ENCODE assay signal across 9 mouse cellular contexts in genomic region chr8:75217969-75218368, GRCm38 (mm10). TPM values are rescaled to one million over a fixed set of nuclear protein-coding genes. Genes with fewer than 3 reads are reported as not detected.
A peak's percentile ranks its signal among the peaks of the same experiment; 100 is the strongest.
DNase-seq lines count a peak whose midpoint lies in the region; ATAC-seq and TF ChIP-seq lines count a peak whose summit lies in the region.
"Had no signal": no experiment of that assay in that cellular context is flagged by ENCODE, and none has a peak within 500 bp of the region (broad histone marks: within the 10 kb centered on the region; RNA-seq: fewer than 3 reads in every experiment).

No protein-coding gene starts in this region.

- TF ChIP-seq POLR2A in thymus, adult 2 months (IDR thresholded peaks at IDR 0.05; ENCODE audit: control insufficient read depth, extremely low read depth, insufficient read depth, low read length, poor library complexity): no peak
- no peak for TF ChIP-seq POLR2A in bone marrow, adult 2 months (IDR thresholded peaks at IDR 0.05; ENCODE audit: borderline replicate concordance, control insufficient read depth, low read depth, low read length)
- TF ChIP-seq POLR2A in olfactory bulb, adult 2 months (IDR thresholded peaks at IDR 0.05; ENCODE audit: insufficient read depth, low read depth, low read length): no peak

- no peaks in the 10 kb centered on the region for H3K9me3 ChIP-seq in embryonic facial prominence, embryonic 10.5 days
- no peaks in the 10 kb centered on the region for H3K9me3 ChIP-seq in intestine, embryonic 14.5 days (ENCODE audit: control insufficient read depth, low read length)
- H3K9me3 ChIP-seq: neural tube, embryonic 13.5 days had no signal

- peak; percentile 75; the same call in 1 of the 2 replicates for TF ChIP-seq CTCF in thymus, adult 2 months (IDR thresholded peaks at IDR 0.05; ENCODE audit: borderline replicate concordance, control insufficient read depth, extremely low read depth, insufficient read depth, low read length, poor library complexity)
- TF ChIP-seq CTCF in bone marrow, adult 2 months (IDR thresholded peaks at IDR 0.05; ENCODE audit: control insufficient read depth, insufficient read depth, low read length): peak; percentile 63
- TF ChIP-seq CTCF in olfactory bulb, adult 2 months (IDR thresholded peaks at IDR 0.05; ENCODE audit: insufficient read depth, low read depth, low read length): peak; percentile 64

- peaks cover 9% of the 10 kb centered on the region for H3K4me1 ChIP-seq in thymus, adult 2 months (replicated peaks; ENCODE audit: control insufficient read depth, insufficient read depth, low read length)
- H3K4me1 ChIP-seq in bone marrow, adult 2 months (ENCODE audit: control insufficient read depth, insufficient read depth, low read length): no peaks in the 10 kb centered on the region
- peaks cover 17% of the 10 kb centered on the region for H3K4me1 ChIP-seq in embryonic facial prominence, embryonic 10.5 days
- no peaks in the 10 kb centered on the region for H3K4me1 ChIP-seq in intestine, embryonic 14.5 days (replicated peaks; ENCODE audit: control insufficient read depth, insufficient read depth, low read length)
- H3K4me1 ChIP-seq in olfactory bulb, adult 2 months (ENCODE audit: control insufficient read depth, insufficient read depth, low read length): peaks cover 16% of the 10 kb centered on the region

- no peak overlapping the region for H3K4me3 ChIP-seq in thymus, adult 2 months (ENCODE audit: control insufficient read depth, insufficient read depth, low read length)
- H3K4me3 ChIP-seq in bone marrow, adult 2 months (replicated peaks; ENCODE audit: control insufficient read depth, low read depth, low read length): no peak overlapping the region
- H3K4me3 ChIP-seq in embryonic facial prominence, embryonic 10.5 days: no peak overlapping the region
- no peak overlapping the region for H3K4me3 ChIP-seq in intestine, embryonic 14.5 days (ENCODE audit: low read depth, low read length)
- H3K4me3 ChIP-seq in olfactory bulb, adult 2 months (ENCODE audit: insufficient read depth, low read depth, low read length): no peak overlapping the region
- H3K4me3 ChIP-seq: neural tube, embryonic 13.5 days had no signal

- no peak overlapping the region for H3K4me2 ChIP-seq in intestine, embryonic 14.5 days (ENCODE audit: low read length)
- H3K4me2 ChIP-seq: neural tube, embryonic 13.5 days had no signal

- intact Hi-C loops in left cerebral cortex, postnatal 25 days (cut with DNase I): loop anchor here (1.0 kb wide), 1 partner anchor 85 kb away; no protein-coding TSS in a partner anchor

- ATAC-seq in intestine, embryonic 14.5 days (replicated peaks; ENCODE audit: low FRiP score, low TSS enrichment, low read depth): peak; percentile 13; the same call in 1 of the 2 replicates

- no peak overlapping the region for H3K27ac ChIP-seq in thymus, adult 2 months (ENCODE audit: control insufficient read depth, insufficient read depth, low read length)
- H3K27ac ChIP-seq in bone marrow, adult 2 months (ENCODE audit: control insufficient read depth, insufficient read depth, low read depth, low read length, poor library complexity): no peak overlapping the region
- no peak overlapping the region for H3K27ac ChIP-seq in embryonic facial prominence, embryonic 10.5 days (replicated peaks)
- no peak overlapping the region for H3K27ac ChIP-seq in intestine, embryonic 14.5 days (ENCODE audit: low read depth)
- H3K27ac ChIP-seq in olfactory bulb, adult 2 months (ENCODE audit: insufficient read depth, low read depth, low read length): no peak overlapping the region
- H3K27ac ChIP-seq: neural tube, embryonic 13.5 days had no signal

- H3K27me3 ChIP-seq in thymus, adult 2 months (ENCODE audit: control insufficient read depth, insufficient read depth, low read length): peaks cover 9% of the 10 kb centered on the region
- H3K27me3 ChIP-seq in embryonic facial prominence, embryonic 10.5 days (replicated peaks; ENCODE audit: low read depth, poor library complexity, severe bottlenecking): peaks cover 48% of the 10 kb centered on the region
- H3K27me3 ChIP-seq in intestine, embryonic 14.5 days (replicated peaks; ENCODE audit: control insufficient read depth, insufficient read depth, low read length): peaks cover 28% of the 10 kb centered on the region

- no peak overlapping the region for H3K9ac ChIP-seq in intestine, embryonic 14.5 days (ENCODE audit: low read length)
- H3K9ac ChIP-seq: neural tube, embryonic 13.5 days had no signal

- peak; percentile 62 for DNase-seq in thymus, adult 2 months
- no peak for DNase-seq in thymus, adult 18-20 months
- DNase-seq in embryonic facial prominence, embryonic 10.5 days (ENCODE audit: low spot score): peak; percentile 67
- peak; percentile 83 for DNase-seq in intestine, embryonic 14.5 days (ENCODE audit: low spot score)
- peak; percentile 80 to 85 for DNase-seq in left cerebral cortex, postnatal 25 days (ENCODE audit: low spot score in 2 of 2)
- peak; percentile 26 for DNase-seq in yolk sac, embryonic 10.5 days (ENCODE audit: low spot score)

- WGBS in thymus, adult 2 months: 6% methylated on average over 4 of the region's 4 CpGs
- 5% methylated on average over 4 of the region's 4 CpGs for WGBS in bone marrow, adult 2 months
- WGBS in embryonic facial prominence, embryonic 10.5 days: 16% methylated on average over 4 of the region's 4 CpGs
- 6% methylated on average over 4 of the region's 4 CpGs for WGBS in intestine, embryonic 14.5 days
- 17% methylated on average over 4 of the region's 4 CpGs for WGBS in olfactory bulb, adult 2 months

- no peaks in the 10 kb centered on the region for H3K36me3 ChIP-seq in thymus, adult 2 months (ENCODE audit: control insufficient read depth, insufficient read depth, low read length)
- no peaks in the 10 kb centered on the region for H3K36me3 ChIP-seq in embryonic facial prominence, embryonic 10.5 days (replicated peaks)
- H3K36me3 ChIP-seq in intestine, embryonic 14.5 days (ENCODE audit: control insufficient read depth, insufficient read depth, low read length): no peaks in the 10 kb centered on the region
- H3K36me3 ChIP-seq: neural tube, embryonic 13.5 days had no signal

RNA-seq across cellular contexts. Expression of gene Rasd2, which starts 4.2 kb away (rescaled TPM):
- 2.1 and 2.4 TPM in 2 replicates for polyA plus RNA-seq in thymus, adult 2 months (2012; rRNA removed)
- 0.90 TPM in 1 of 2 replicates, not detected in the other for polyA plus RNA-seq in bone marrow, adult 2 months (2011; ENCODE audit: insufficient read depth, insufficient read length, low replicate concordance, missing spikeins)
- 0.06 and 0.51 TPM in 2 replicates for polyA plus RNA-seq in embryonic facial prominence, embryonic 10.5 days (2016; fragmentation: Nextera tagmentation; extraction: Ambion mirVana)
- 2.5 and 2.7 TPM in 2 replicates for polyA plus RNA-seq in intestine, embryonic 14.5 days (2014; fragmentation: Nextera tagmentation; extraction: Ambion mirVana)
- total RNA-seq in left cerebral cortex, postnatal 25 days (2021): 100 to 1,000 TPM in 1 of 2 experiments, 10 to 100 TPM in 1; 65.6 to 135 TPM
- not detected in 2 replicates for polyA plus RNA-seq in olfactory bulb, adult 2 months (2012; ENCODE audit: insufficient read depth, insufficient read length, low replicate concordance, missing spikeins)

Comparison
In these comparisons a context has a peak if more than half of its experiments do, and no peak if none do; other contexts are left out.
1. DNase-seq: peak in thymus, adult 2 months (single experiment), embryonic facial prominence, embryonic 10.5 days (single experiment), intestine, embryonic 14.5 days (single experiment), left cerebral cortex, postnatal 25 days (2 of 2) and yolk sac, embryonic 10.5 days (single experiment); none in thymus, adult 18-20 months (0 of 2).
2. Peak in every context shown above with its lines, with median percentiles within 50 percentile points of each other: CTCF ChIP-seq.